Mouse (Mus musculus) CD4-positive naive resting alpha-beta T cell, adult 76 days (primary cell): ENCODE data around the gene Necap1. TPM values are rescaled to one million over a fixed set of nuclear protein-coding genes. Genes with fewer than 3 reads are reported as not detected.

Experiments
- total RNA-seq: library from RNA; stranded (reverse); gene quantifications from one replicate; pipeline ENCODE4 v1.2.4, GENCODE M21; 2023

Gene Necap1
- total RNA-seq = 59.5 TPM

DNA sequence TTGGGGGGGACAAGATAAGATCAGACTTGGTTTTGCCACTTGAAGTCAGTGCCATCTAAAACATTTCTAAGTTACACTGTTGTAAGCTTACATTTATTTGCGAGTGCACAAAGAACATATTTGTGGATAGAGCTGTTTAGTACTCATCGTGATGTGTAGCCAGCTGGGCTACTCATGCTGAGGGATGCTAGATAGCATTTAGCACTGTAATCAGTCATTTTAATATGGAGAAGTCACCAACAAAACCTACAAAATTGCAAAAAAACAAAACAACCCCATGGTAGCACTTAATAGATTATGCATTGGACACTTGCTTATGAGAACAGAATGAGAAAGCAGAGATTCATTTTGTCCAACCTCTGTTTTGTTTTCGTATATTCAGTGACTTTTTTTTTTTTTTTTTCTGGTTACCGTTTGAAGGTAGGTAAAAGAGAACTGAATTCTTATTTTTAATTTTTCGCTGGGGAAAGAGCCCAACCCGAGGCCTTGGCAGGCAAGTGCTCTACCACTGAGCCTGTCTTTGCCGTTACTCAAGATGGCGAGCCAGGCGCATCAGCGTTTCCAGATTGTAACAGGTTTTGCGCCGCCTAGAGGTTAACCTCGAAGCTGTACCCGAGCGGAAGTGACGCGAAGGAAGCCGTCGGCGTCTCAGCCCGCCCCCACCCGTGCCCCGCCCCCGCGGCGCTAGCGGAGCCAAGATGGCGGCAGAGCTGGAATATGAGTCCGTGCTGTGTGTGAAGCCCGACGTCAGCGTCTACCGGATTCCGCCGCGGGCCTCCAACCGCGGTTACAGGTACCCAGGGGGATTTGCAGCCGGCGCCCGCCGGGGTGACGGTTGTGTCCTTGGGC, at the start of gene Necap1:
Gene Necap1 (plus strand): TSS at position 604 of the 849 bp plus-strand sequence.

DNA sequence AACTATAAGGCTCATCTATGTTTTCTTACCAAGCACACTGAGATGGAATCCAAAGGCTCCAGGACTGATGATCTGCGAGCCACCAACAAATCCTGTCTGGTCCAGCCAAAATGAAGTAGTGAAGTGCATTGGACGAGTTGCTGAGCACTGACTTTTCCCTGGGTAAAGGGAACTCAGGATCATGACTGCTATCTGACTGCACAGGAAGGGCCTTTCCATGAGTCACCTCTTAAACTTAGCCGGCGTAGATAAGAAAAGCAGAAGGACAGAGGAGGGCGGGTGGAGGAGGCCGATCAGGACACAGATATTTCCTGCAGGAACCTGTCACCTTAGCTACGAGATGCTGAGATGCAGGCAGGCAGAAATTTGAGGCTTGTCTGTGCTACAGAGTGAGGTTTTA, 18.3 kb upstream of the Necap1 start, which contains the start of gene C3ar1:
Gene C3ar1 (minus strand): TSS at position 207 of the 400 bp plus-strand sequence.

DNA sequence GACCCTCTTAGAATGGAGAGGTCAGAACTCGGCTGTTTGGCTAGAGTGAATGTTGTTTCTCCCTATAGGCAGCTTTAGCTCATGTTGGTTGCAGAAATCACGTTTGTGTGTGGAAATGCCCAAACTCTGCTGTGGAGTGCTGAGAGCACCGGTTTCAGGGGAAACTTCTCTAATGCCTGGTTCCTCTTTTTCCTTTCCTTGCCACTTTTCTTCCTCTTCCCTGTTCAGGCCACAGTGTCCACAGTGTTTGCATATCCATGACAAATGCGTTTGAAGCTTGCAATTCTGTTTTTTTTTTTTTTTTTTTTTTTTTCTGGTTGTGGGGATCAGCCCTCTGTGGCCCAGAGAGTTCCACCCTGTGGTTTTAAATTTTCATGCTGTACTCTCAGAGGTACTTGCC, 47.2 kb downstream of the Necap1 start, which contains the start of gene Clec4a1:
Gene Clec4a1 (plus strand): TSS at position 398 of the 400 bp plus-strand sequence.

Other genes starting within 250 kb of the Necap1 start
- not detected for gene Dppa3, start 248.1 kb upstream of the Necap1 start, total RNA-seq
- not detected for gene Nanog, start 167.0 kb upstream of the Necap1 start, total RNA-seq
- gene Slc2a3, start 72.8 kb upstream of the Necap1 start, total RNA-seq = 23.5 TPM
- gene Foxj2, start 54.6 kb upstream of the Necap1 start, total RNA-seq = 35.7 TPM
- not detected for gene C3ar1, start 18.3 kb upstream of the Necap1 start, total RNA-seq
- 2.4 TPM for gene Clec4a1, start 47.4 kb downstream of the Necap1 start, total RNA-seq
- gene Clec4a3, start 78.0 kb downstream of the Necap1 start, total RNA-seq = 1.00 TPM
- not detected for gene Clec4a4, start 115.9 kb downstream of the Necap1 start, total RNA-seq
- not detected for gene Clec4b1, start 175.5 kb downstream of the Necap1 start, total RNA-seq
- 1.1 TPM for gene Clec4a2, start 232.0 kb downstream of the Necap1 start, total RNA-seq